Mouse (Mus musculus) limb, embryonic 10.5 days (tissue): ENCODE results near the gene Pdxp. TPM values are rescaled to one million over a fixed set of nuclear protein-coding genes. Genes with fewer than 3 reads are reported as not detected.
A peak's percentile ranks its signal among the peaks of the same experiment; 100 is the strongest.
"Not testable (repeated sequence)": the region's sequence is repeated elsewhere in the genome, so short reads cannot be mapped to it uniquely, and the experiment has no call there.

Source experiments
- DNase-seq: peaks from one replicate; pipeline ENCODE4 v3.0.0-alpha.2; 2017; ENCODE audit warnings: low spot score
- H3K27ac ChIP-seq: fragments of 300-500 bp; sonication (generic); 2 replicates; pipeline ENCODE4 v1.5.1; 2016; ENCODE audit warnings: mild to moderate bottlenecking
- H3K27me3 ChIP-seq: fragments of 300-500 bp; sonication (generic); 2 replicates; pipeline ENCODE4 v1.6.1; 2016; ENCODE audit warnings: low read depth, mild to moderate bottlenecking; ENCODE audit not compliant: poor library complexity, severe bottlenecking
- H3K36me3 ChIP-seq: fragments of 300-500 bp; sonication (generic); 2 replicates; pipeline ENCODE4 v1.6.1; 2016; ENCODE audit warnings: mild to moderate bottlenecking, moderate library complexity
- H3K4me1 ChIP-seq: fragments of 300-500 bp; sonication (generic); 2 replicates; pipeline ENCODE4 v1.6.1; 2016
- H3K4me3 ChIP-seq: fragments of 300-500 bp; sonication (generic); 2 replicates; pipeline ENCODE4 v1.5.1; 2016; ENCODE audit warnings: mild to moderate bottlenecking, moderate library complexity
- H3K9me3 ChIP-seq: fragments of 300-500 bp; sonication (generic); replicated peaks from 2 replicates; pipeline ENCODE4 v1.6.1; 2016; ENCODE audit warnings: mild to moderate bottlenecking
- WGBS: fragments of 180-500 bp; shearing (Covaris S2); methylation state at CpG from one replicate; pipeline ENCODE4 v1.1.7; 2016; 5-methylcytosine and 5-hydroxymethylcytosine counted together
- polyA plus RNA-seq: library from polyadenylated mRNA; unstranded; fragments of >200 nt; fragmentation: Nextera tagmentation; extraction: Ambion mirVana; gene quantifications from 2 replicates; pipeline ENCODE4 v1.2.1, GENCODE M21; 2016

Pdxp gene
- polyA plus RNA-seq, 1 experiment from 2014 or later = 37.1 TPM

GRCm38 (mm10) chr15:78878792-78879516 lies 34.8 kb upstream of the Pdxp start:
- WGBS = 51% methylated on average over 7 of the region's 7 CpGs
- Histone ChIP-seq H3K4me3 (peak overlapping the region; percentile 16; the same call in 1 of the 2 replicates), H3K4me1 (peaks cover 34% of the 10 kb centered on the region), H3K36me3 (peaks cover 46% of the 10 kb centered on the region), H3K27ac (peak overlapping the region; percentile 64)
- not testable (repeated sequence) for DNase-seq, H3K9me3 ChIP-seq, H3K27me3 ChIP-seq

DNA sequence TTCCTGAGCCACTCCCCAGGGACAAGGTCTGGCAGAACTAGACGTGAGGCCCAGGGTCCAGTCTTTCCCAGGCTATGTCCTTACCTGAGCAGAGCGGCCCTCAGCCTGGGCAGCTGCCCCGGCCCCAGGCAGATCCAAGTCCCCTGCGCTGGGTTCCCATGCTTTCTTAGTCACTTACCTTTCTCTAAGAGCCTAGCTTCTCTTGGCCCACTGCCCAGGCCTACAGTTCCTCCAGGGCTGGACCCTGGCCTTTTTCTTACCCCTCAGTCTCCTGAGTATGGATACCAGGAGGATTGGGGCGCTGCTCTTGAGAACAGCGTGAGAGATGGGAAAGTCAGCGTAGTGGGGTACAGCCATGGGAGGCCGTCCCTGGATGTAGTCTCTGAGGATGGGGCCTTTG lies 33.3 kb upstream of the Pdxp start:
- WGBS = 94% methylated on average over 8 of the region's 8 CpGs
- H3K9me3 ChIP-seq = no peaks in the 10 kb centered on the region
- H3K4me3 ChIP-seq = no peak overlapping the region
- no peak for DNase-seq
- H3K27me3 ChIP-seq = no peaks in the 10 kb centered on the region
- peaks cover 29% of the 10 kb centered on the region for H3K4me1 ChIP-seq
- peak overlapping the region; percentile 11 for H3K27ac ChIP-seq
- peaks cover 60% of the 10 kb centered on the region for H3K36me3 ChIP-seq

GRCm38 (mm10) chr15:78881828-78882227 lies 31.9 kb upstream of the Pdxp start:
- H3K36me3 ChIP-seq = peaks cover 74% of the 10 kb centered on the region
- no peak for DNase-seq

DNA sequence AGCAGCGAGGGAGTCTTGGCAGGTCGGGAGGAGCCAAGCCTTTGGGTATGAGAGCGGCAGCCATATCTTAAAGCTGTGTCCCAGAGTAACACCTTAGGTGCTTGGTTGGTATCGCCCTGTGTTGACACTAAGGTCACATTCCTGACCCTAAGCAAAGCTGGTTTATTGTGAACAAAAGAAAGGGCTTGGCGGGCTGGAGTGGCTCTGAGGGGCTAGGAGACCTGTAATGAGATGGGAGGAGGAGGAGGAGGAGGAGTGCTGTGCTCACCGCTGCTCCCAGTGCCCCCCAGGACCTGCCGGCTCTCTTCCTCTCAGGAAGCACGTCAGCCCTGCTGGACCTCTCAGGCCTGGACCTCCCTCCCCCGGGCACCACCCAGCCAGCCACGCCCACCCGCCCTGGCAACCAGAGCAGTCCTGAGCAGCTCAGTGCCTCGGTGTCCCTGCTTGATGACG lies 24.3 kb upstream of the Pdxp start:
- peak; percentile 47 for DNase-seq
- H3K4me3 ChIP-seq = peak overlapping the region; percentile 1; the same call in 1 of the 2 replicates
- H3K4me1 ChIP-seq = peaks cover 42% of the 10 kb centered on the region
- no peaks in the 10 kb centered on the region for H3K27me3 ChIP-seq
- H3K9me3 ChIP-seq = no peaks in the 10 kb centered on the region
- peaks cover 98% of the 10 kb centered on the region for H3K36me3 ChIP-seq
- H3K27ac ChIP-seq = peak overlapping the region; percentile 76
- 32% methylated on average over 13 of the region's 13 CpGs for WGBS

More at GRCm38 (mm10) chr15:78881828-78882227, 31.9 kb upstream of the Pdxp start:
- no peak overlapping the region for H3K27ac ChIP-seq
- H3K9me3 ChIP-seq = no peaks in the 10 kb centered on the region
- no peaks in the 10 kb centered on the region for H3K27me3 ChIP-seq
- no peak overlapping the region for H3K4me3 ChIP-seq
- 86% methylated on average over 3 of the region's 3 CpGs for WGBS
- peaks cover 16% of the 10 kb centered on the region for H3K4me1 ChIP-seq

DNA sequence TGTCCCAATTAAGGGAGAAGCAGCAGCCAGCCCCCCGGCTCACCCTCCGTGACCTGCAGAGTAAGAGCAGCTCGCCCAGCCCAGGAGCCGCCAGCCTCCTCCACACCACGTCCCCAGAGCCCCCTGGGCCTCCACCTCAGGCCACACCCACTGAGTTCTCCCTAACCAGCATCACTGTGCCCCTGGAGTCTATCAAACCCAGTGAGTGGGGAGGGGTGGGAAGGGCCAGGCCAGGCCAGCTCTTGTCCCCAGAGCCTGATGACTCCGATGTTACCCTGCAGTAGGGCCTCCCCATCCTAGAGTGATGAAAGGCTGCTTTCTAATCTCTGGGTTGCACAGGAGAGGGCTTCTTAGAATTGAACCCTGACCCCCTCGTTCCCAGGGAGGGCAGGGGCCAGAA lies 21.3 kb upstream of the Pdxp start:
- no peak for DNase-seq

GRCm38 (mm10) chr15:78894726-78895125 lies 19.0 kb upstream of the Pdxp start:
- Histone ChIP-seq H3K4me1 (peaks cover 71% of the 10 kb centered on the region), H3K36me3 (peaks cover 58% of the 10 kb centered on the region), H3K27ac (peak overlapping the region; percentile 46; the same call in 1 of the 2 replicates), H3K4me3 (no peak overlapping the region), H3K27me3 (no peaks in the 10 kb centered on the region), H3K9me3 (no peaks in the 10 kb centered on the region)
- DNase-seq = no peak
- 78% methylated on average over 13 of the region's 13 CpGs for WGBS

More for the DNA sequence above, 21.3 kb upstream of the Pdxp start:
- H3K4me3 ChIP-seq = no peak overlapping the region
- H3K4me1 ChIP-seq = peaks cover 63% of the 10 kb centered on the region
- 45% methylated on average over 7 of the region's 7 CpGs for WGBS
- no peaks in the 10 kb centered on the region for H3K27me3 ChIP-seq
- H3K27ac ChIP-seq = 0 out of 2 replicates have a peak overlapping the region, but pooled peaks have one; percentile 15
- no peaks in the 10 kb centered on the region for H3K9me3 ChIP-seq
- peaks cover 80% of the 10 kb centered on the region for H3K36me3 ChIP-seq

DNA sequence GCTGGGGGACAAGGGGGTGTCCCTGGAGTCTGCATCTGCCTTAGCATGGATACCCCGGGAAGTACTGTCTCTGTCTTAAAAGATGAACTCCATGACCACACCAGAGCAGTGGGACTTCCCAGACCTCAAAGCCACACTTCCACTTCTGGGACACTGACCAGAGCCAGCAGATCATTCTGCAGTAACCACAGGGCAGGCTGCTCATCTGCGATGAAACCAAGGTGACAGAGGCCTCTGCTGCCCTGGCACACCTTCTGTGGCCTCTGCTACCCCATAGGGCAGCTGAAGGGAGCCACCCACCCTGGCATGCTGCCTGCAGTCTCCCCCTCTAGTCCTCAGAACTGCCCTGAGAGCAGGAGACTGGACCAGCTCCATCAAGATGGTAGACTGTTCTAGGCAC lies 18.0 kb upstream of the Pdxp start:
- H3K27me3 ChIP-seq = no peaks in the 10 kb centered on the region
- H3K27ac ChIP-seq = peak overlapping the region; percentile 51; the same call in 1 of the 2 replicates
- 87% methylated on average over 2 of the region's 2 CpGs for WGBS
- no peaks in the 10 kb centered on the region for H3K9me3 ChIP-seq
- H3K36me3 ChIP-seq = peaks cover 48% of the 10 kb centered on the region
- peaks cover 79% of the 10 kb centered on the region for H3K4me1 ChIP-seq
- H3K4me3 ChIP-seq = no peak overlapping the region
- DNase-seq = no peak

DNA sequence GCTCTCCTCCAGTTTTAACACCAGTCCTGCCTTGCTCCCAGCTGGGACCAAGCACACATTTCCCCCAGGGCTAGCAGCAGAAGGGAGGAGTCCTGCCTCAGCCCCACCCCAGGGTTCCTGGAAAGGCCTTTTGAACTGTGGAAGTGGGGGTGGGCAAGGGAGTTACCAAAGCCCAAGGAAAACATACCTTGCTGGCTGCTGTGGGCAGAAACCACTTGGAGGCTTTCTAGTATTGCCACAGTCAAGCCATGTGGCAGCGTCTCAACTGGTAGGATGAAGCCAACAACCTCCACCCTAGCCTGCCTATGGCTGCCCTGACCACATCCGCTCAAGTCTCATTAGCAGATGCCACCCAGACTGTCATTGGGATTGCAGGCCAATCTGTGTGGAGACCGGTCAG lies 17.6 kb upstream of the Pdxp start:
- Histone ChIP-seq H3K9me3 (no peaks in the 10 kb centered on the region), H3K4me1 (peaks cover 83% of the 10 kb centered on the region), H3K27me3 (0 out of 2 replicates have a peak, but pooled peaks cover 1% of the 10 kb centered on the region), H3K4me3 (no peak overlapping the region), H3K27ac (peak overlapping the region; percentile 51; the same call in 1 of the 2 replicates), H3K36me3 (peaks cover 44% of the 10 kb centered on the region)
- WGBS = 81% methylated on average over 3 of the region's 3 CpGs
- DNase-seq = no peak

- no peak overlapping the region for H3K27ac ChIP-seq
- WGBS = 92% methylated on average over 4 of the region's 4 CpGs
- H3K27me3 ChIP-seq = 0 out of 2 replicates have a peak, but pooled peaks cover 3% of the 10 kb centered on the region
- H3K4me3 ChIP-seq = no peak overlapping the region
- H3K9me3 ChIP-seq = no peaks in the 10 kb centered on the region
- no peak for DNase-seq
- H3K4me1 ChIP-seq = peaks cover 83% of the 10 kb centered on the region
- H3K36me3 ChIP-seq = peaks cover 40% of the 10 kb centered on the region
Observed at GRCm38 (mm10) chr15:78897488-78897887, 16.2 kb upstream of the Pdxp start.

DNA sequence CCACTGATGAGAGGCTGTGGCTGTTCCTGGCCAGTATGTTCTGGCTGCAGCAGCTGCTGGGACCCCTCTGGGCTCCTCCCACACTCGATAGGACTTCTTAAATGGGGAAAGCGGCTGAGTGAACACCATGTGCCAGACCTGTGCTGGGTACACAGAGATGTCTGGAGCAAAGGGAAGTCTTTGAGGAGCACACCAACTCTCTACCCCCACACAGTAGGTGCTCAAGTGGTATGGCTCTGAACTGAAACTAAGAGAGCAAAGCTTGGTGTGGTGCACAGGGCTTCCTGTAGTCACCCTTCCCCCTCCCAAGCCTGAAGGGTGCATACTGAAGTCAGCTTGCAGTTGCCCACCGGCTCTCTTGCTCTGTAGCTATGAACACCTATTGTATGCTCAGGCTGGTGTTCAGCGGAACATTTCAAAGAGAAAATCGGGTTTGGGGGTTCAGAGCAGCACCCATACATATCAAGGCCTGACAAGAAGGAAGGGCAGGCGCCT lies 15.2 kb upstream of the Pdxp start:
- Histone ChIP-seq H3K4me3 (peak overlapping the region; percentile 76), H3K9me3 (no peaks in the 10 kb centered on the region), H3K27me3 (0 out of 2 replicates have a peak, but pooled peaks cover 3% of the 10 kb centered on the region), H3K4me1 (peaks cover 73% of the 10 kb centered on the region), H3K27ac (peak overlapping the region; percentile 91; the same call in 1 of the 2 replicates), H3K36me3 (peaks cover 40% of the 10 kb centered on the region)
- WGBS = 56% methylated on average over 6 of the region's 6 CpGs
- DNase-seq = no peak

GRCm38 (mm10) chr15:78899409-78899739 lies 14.3 kb upstream of the Pdxp start, which contains the start of gene Gm49510:
TSS of gene Gm49510 (plus strand) at chr15:78899667.
- Histone ChIP-seq H3K9me3 (no peaks in the 10 kb centered on the region), H3K27ac (peak within 1 kb of the TSS; percentile 91), H3K4me3 (peak within 1 kb of the TSS; percentile 76), H3K27me3 (0 out of 2 replicates have a peak, but pooled peaks cover 3% of the 10 kb centered on the region), H3K4me1 (peaks cover 64% of the 10 kb centered on the region), H3K36me3 (peaks cover 41% of the 10 kb centered on the region)
- WGBS = under 1% methylated on average over 20 of the region's 20 CpGs
- no peak for DNase-seq

DNA sequence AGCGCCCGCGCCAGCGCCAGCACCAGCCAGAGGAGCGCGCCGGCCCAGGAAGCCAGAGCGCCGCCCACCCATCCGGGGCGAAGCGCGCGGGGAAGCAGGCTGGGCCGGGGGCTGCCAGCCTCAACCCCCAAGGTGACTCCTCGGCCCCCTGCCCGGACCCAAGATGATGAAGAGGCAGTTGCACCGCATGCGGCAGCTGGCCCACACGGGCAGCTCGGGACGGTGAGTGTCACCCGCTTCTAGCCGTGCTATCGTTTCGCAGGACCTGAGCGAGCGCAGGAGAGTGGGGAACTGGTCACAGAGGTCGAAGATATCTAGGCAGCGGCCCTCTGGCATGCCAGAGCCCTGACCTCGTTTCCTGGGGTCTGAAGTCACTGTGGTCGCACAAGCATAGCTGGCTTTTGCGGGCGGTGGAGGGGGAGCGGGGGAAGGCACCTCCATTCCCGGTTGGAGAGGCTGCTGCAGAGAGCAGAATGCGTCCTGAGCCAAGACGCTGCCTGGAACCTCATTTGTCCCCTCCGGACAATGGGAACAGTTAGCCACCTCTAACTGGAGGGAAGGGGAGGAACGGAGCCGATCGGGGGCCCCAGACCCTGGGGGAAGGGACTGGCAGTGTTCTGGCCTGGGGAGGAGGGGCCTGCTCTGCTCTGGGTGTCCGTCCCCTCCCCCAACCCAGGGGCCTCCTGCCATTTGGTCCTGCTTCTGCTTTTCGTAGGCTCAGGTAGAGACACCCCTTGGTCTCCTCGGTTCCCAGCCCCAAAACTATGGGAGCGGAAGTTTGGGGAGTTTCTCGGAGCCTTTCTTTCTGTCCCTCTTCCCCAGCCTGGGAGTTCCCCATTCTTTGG lies 13.8 kb upstream of the Pdxp start, which contains the start of gene Sh3bp1:
Sh3bp1 (plus strand) TSS at position 29 of the 845 bp plus-strand sequence.
- H3K27me3 ChIP-seq = 0 out of 2 replicates have a peak, but pooled peaks cover 3% of the 10 kb centered on the region
- H3K9me3 ChIP-seq = no peaks in the 10 kb centered on the region
- DNase-seq = peak; percentile 81
- 1% methylated on average over 47 of the region's 47 CpGs for WGBS
- peak within 1 kb of the TSS; percentile 91 for H3K27ac ChIP-seq
- H3K36me3 ChIP-seq = peaks cover 41% of the 10 kb centered on the region
- peaks cover 59% of the 10 kb centered on the region for H3K4me1 ChIP-seq
- H3K4me3 ChIP-seq = peak within 1 kb of the TSS; percentile 76
